Mouse (Mus musculus) heart, postnatal 0 days (tissue): ENCODE results near the gene Ttll10.
A peak's percentile ranks its signal among the peaks of the same experiment; 100 is the strongest.

Experiments
- CTCF ChIP-seq: IDR thresholded peaks from 2 replicates; pipeline ENCODE4 v1.5.1; 2016; ENCODE audit warnings: antibody characterized with exemption, control low read depth, low read depth
- EP300 ChIP-seq: IDR thresholded peaks from 2 replicates; pipeline ENCODE4 v1.6.1; 2016; ENCODE audit warnings: antibody characterized with exemption, low read depth

DNA sequence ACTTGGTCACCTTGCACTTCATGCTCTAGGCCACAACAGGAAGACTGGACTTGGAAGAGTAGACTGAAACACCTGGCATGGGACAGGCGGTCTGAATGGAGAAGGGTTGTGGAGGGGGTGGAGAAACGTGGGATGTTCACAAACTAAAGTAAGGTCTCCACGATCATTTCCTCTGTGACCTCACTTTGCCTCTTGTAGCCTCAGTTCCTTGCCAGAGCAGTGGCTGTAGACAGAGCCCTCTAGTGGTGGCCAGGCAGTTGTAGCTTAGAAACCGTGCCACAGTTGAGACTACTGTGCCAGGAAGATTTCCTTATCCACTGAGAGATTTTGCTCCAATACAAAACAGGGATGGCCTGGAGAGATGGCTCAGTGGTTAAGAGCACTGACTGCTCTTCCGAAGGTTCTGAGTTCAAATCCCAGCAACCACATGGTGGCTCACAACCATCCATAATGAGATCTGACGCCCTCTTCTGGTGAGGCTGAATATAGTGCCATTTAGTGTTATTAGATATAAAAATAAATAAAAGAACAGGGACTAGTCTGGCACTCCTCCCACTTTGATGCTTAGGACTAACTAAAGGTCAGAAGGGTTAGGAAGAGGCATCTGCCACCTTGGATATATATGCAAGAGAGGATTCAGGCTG lies 25.6 kb downstream of the Ttll10 start:
- TF ChIP-seq EP300 (no peak), CTCF (peak; percentile 65)
